Mouse (Mus musculus): ENCODE data around the gene D17H6S53E. TPM values are rescaled to one million over a fixed set of nuclear protein-coding genes. Genes with fewer than 3 reads are reported as not detected.
"Not testable (repeated sequence)": the region's sequence is repeated elsewhere in the genome, so short reads cannot be mapped to it uniquely, and the experiment has no call there.

The D17H6S53E gene
- polyA plus RNA-seq, 1 experiment, result 4.3 TPM

DNA sequence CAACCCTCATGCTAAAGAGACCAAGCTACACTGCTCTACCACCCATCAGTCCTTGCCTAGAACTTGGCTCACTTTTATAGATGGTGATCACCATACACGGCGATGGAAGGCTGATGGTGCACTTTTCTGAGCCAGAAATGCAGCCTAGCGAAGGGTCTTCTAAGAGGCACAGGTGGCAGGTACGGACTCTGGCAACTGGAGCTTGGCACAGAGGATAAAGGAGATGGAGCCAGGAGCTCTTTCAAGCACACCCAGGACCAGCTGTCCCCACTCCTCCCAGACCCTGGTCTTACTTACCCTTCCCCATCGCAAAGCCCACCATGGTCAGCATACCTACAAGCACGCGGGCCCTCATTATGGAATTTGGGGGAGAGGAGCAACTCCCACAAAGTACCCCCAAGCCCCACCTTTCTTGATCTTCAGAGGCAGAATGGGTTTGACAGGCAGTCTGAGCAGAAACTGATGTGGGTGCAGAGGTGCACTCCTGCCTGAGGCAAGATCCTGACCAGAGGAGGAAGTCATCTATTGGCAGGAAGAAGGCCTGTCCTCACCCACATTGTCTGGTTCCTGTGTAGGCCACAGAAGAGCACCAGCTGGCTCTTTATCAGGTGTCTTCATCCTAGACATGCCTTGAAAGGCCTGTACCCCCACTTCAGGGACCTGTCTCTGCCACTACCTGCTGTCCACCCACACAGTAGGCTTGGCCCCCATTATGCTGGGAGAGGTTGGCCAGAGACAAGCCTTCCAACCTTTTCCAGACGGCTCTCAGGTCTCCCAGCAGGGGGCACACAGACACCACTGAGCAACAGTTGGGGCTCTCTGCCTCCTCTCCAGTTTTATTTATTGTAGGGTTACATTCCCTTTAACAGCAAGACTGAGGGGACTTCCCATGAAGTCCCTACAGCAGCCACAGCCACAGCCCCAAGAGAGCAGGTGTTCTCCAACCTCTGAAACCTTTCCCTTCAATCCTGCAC, 10.8 kb upstream of the D17H6S53E start, which contains the start of gene Ly6g5b:
TSS of gene Ly6g5b (minus strand) at position 383 of the 974 bp plus-strand sequence.
- no peak within 1 kb of the TSS for H3K4me3 ChIP-seq (ENCODE audit: low read depth, low read length)
- no peaks in the 10 kb centered on the region for H3K9me3 ChIP-seq (replicated peaks; ENCODE audit: control insufficient read depth, insufficient read depth, low read length, poor library complexity, severe bottlenecking)
- H3K4me1 ChIP-seq (ENCODE audit: control insufficient read depth, insufficient read depth, low read length), result no peaks in the 10 kb centered on the region
- no peaks in the 10 kb centered on the region for H3K27me3 ChIP-seq (ENCODE audit: control insufficient read depth, insufficient read depth, low read length, poor library complexity, severe bottlenecking)
- peaks cover 19% of the 10 kb centered on the region for H3K36me3 ChIP-seq (ENCODE audit: control insufficient read depth, insufficient read depth, low read length, poor library complexity, severe bottlenecking)
- TF ChIP-seq EP300 (IDR thresholded peaks at IDR 0.05; ENCODE audit: insufficient read depth, low read depth, low read length), result no peak
- peak; percentile 45 for TF ChIP-seq CTCF (IDR thresholded peaks at IDR 0.05; ENCODE audit: low read depth, low read length)
- no peak for TF ChIP-seq POLR2A (IDR thresholded peaks at IDR 0.05; ENCODE audit: insufficient read depth, low read length)
- no peak within 1 kb of the TSS for H3K27ac ChIP-seq (ENCODE audit: insufficient read depth, low read length)
- H3K9ac ChIP-seq (ENCODE audit: low read depth, poor library complexity, severe bottlenecking), result no peak within 1 kb of the TSS

GRCm38 (mm10) chr17:35120745-35121142, 5.4 kb upstream of the D17H6S53E start:
- no peak for TF ChIP-seq CTCF (IDR thresholded peaks at IDR 0.05; ENCODE audit: low read depth, low read length)
- peaks cover 27% of the 10 kb centered on the region for H3K36me3 ChIP-seq (ENCODE audit: control insufficient read depth, insufficient read depth, low read length, poor library complexity, severe bottlenecking)
- H3K27me3 ChIP-seq (ENCODE audit: control insufficient read depth, insufficient read depth, low read length, poor library complexity, severe bottlenecking), result no peaks in the 10 kb centered on the region
- H3K4me3 ChIP-seq (ENCODE audit: low read depth, low read length), result peak overlapping the region; percentile 93
- H3K9me3 ChIP-seq (replicated peaks; ENCODE audit: control insufficient read depth, insufficient read depth, low read length, poor library complexity, severe bottlenecking), result no peaks in the 10 kb centered on the region
- no peak overlapping the region for H3K27ac ChIP-seq (ENCODE audit: insufficient read depth, low read length)
- H3K9ac ChIP-seq (ENCODE audit: low read depth, poor library complexity, severe bottlenecking), result peak overlapping the region; percentile 93
- no peaks in the 10 kb centered on the region for H3K4me1 ChIP-seq (ENCODE audit: control insufficient read depth, insufficient read depth, low read length)

DNA sequence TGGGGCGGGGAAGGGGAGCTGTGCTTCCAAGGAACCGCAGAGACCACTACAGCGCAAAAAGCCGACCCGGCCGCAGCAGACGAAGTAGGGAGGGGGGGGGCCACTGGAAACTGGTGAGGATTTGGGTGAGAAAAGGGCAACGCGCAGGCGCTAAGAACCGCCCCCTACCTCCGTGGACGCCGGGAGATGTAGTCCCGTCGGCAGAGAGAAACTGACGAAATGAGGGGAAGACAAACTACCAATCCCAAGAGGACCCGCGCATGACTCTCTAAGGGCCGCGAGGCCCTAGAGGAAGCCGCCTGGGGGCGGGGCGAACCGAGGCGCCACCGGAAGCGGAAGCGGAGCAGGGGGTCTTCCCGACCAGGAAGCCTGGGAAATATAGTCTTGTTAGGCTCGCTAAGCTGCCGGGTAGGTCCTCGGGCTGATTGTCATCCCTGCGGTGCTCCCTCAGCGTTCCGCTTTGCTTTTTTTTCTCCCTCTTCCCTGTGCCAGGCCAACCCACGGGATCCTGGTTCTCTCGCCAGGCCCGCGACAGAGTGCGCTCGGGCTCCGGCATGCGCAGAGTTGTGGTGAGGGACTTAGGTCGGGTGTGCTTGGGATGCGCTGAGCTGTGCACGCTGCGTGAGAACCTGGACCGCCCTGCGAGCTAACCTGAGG, 4.9 kb upstream of the D17H6S53E start, which contains the start of gene Gpank1:
TSS of gene Gpank1 (plus strand) at position 313 of the 657 bp plus-strand sequence.
- Histone ChIP-seq H3K9me3 (replicated peaks; ENCODE audit: control insufficient read depth, insufficient read depth, low read length, poor library complexity, severe bottlenecking) (no peaks in the 10 kb centered on the region), H3K36me3 (ENCODE audit: control insufficient read depth, insufficient read depth, low read length, poor library complexity, severe bottlenecking) (peaks cover 24% of the 10 kb centered on the region), H3K4me1 (ENCODE audit: control insufficient read depth, insufficient read depth, low read length) (no peaks in the 10 kb centered on the region), H3K4me3 (ENCODE audit: low read depth, low read length) (peak within 1 kb of the TSS; percentile 96), H3K27me3 (ENCODE audit: control insufficient read depth, insufficient read depth, low read length, poor library complexity, severe bottlenecking) (no peaks in the 10 kb centered on the region), H3K9ac (ENCODE audit: low read depth, poor library complexity, severe bottlenecking) (peak within 1 kb of the TSS; percentile 93), H3K27ac (ENCODE audit: insufficient read depth, low read length) (peak within 1 kb of the TSS; percentile 71)
- TF ChIP-seq POLR2A (IDR thresholded peaks at IDR 0.05; ENCODE audit: insufficient read depth, low read length) (no peak), EP300 (IDR thresholded peaks at IDR 0.05; ENCODE audit: insufficient read depth, low read depth, low read length) (no peak), CTCF (IDR thresholded peaks at IDR 0.05; ENCODE audit: low read depth, low read length) (no peak)

DNA sequence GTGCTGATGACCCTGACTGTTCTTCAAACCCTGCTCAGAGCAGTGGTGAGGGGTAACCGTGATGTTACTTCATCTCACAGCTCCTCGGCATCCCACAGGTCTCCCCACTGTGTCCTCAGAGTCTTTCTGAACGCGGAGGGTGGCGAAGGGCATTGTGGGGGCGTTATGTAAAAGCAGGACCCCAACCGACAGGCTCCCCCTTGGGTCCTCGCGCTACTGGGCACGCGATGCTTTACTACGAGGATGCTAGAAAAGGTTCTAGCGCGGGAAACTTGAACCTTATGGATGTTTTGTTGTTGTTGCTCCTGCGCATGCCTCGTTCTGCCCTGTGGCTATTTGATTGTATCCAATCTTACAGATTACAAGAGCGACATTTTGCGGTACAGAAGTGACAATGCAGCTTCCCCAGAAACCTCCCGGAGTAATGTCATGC, 4.3 kb upstream of the D17H6S53E start, which contains the start of gene Csnk2b:
TSS of gene Csnk2b (minus strand) at position 183 of the 433 bp plus-strand sequence.
- peak within 1 kb of the TSS; percentile 71 for H3K27ac ChIP-seq (ENCODE audit: insufficient read depth, low read length)
- TF ChIP-seq POLR2A (IDR thresholded peaks at IDR 0.05; ENCODE audit: insufficient read depth, low read length) (no peak), CTCF (IDR thresholded peaks at IDR 0.05; ENCODE audit: low read depth, low read length) (no peak), EP300 (IDR thresholded peaks at IDR 0.05; ENCODE audit: insufficient read depth, low read depth, low read length) (no peak)
- H3K4me1 ChIP-seq (ENCODE audit: control insufficient read depth, insufficient read depth, low read length), result no peaks in the 10 kb centered on the region
- H3K9me3 ChIP-seq (replicated peaks; ENCODE audit: control insufficient read depth, insufficient read depth, low read length, poor library complexity, severe bottlenecking), result no peaks in the 10 kb centered on the region
- H3K4me3 ChIP-seq (ENCODE audit: low read depth, low read length), result peak within 1 kb of the TSS; percentile 96
- peaks cover 21% of the 10 kb centered on the region for H3K36me3 ChIP-seq (ENCODE audit: control insufficient read depth, insufficient read depth, low read length, poor library complexity, severe bottlenecking)
- H3K9ac ChIP-seq (ENCODE audit: low read depth, poor library complexity, severe bottlenecking), result peak within 1 kb of the TSS; percentile 93
- H3K27me3 ChIP-seq (ENCODE audit: control insufficient read depth, insufficient read depth, low read length, poor library complexity, severe bottlenecking), result no peaks in the 10 kb centered on the region

DNA sequence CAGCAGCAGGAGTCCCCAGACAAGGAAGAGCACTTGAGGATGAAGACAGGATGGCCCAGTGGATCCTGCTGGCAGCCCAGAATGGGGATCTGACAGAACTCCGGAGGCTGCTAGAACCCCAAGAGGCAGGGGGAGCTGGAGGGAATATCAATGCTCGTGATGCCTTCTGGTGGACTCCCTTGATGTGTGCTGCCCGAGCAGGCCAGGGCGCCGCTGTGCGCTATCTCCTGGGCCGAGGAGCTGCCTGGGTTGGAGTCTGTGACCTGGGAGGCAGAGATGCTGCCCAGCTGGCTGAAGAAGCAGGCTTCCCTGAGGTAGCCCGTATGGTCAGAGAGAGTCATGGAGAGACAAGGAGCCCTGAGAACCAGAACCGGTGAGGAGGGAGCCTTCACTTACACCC, 2.9 kb upstream of the D17H6S53E start:
- H3K27me3 ChIP-seq (ENCODE audit: control insufficient read depth, insufficient read depth, low read length, poor library complexity, severe bottlenecking); H3K4me1 ChIP-seq (ENCODE audit: control insufficient read depth, insufficient read depth, low read length); H3K9me3 ChIP-seq (replicated peaks; ENCODE audit: control insufficient read depth, insufficient read depth, low read length, poor library complexity, severe bottlenecking); H3K27ac ChIP-seq (ENCODE audit: insufficient read depth, low read length); H3K9ac ChIP-seq (ENCODE audit: low read depth, poor library complexity, severe bottlenecking); H3K4me3 ChIP-seq (ENCODE audit: low read depth, low read length): not testable (repeated sequence)
- H3K36me3 ChIP-seq (ENCODE audit: control insufficient read depth, insufficient read depth, low read length, poor library complexity, severe bottlenecking), result peaks cover 12% of the 10 kb centered on the region

- not testable (repeated sequence) for H3K27ac ChIP-seq (ENCODE audit: insufficient read depth, low read length); H3K36me3 ChIP-seq (ENCODE audit: control insufficient read depth, insufficient read depth, low read length, poor library complexity, severe bottlenecking); H3K4me1 ChIP-seq (ENCODE audit: control insufficient read depth, insufficient read depth, low read length); H3K9ac ChIP-seq (ENCODE audit: low read depth, poor library complexity, severe bottlenecking); H3K27me3 ChIP-seq (ENCODE audit: control insufficient read depth, insufficient read depth, low read length, poor library complexity, severe bottlenecking); H3K4me3 ChIP-seq (ENCODE audit: low read depth, low read length); H3K9me3 ChIP-seq (replicated peaks; ENCODE audit: control insufficient read depth, insufficient read depth, low read length, poor library complexity, severe bottlenecking)
Observed at GRCm38 (mm10) chr17:35124261-35124896, 1.8 kb upstream of the D17H6S53E start.
